In genomic region chr14:99063091-99063490, GRCm38 (mm10) we compare ENCODE assay signal across 25 mouse cellular contexts.
"Had no signal": no experiment of that assay in that cellular context is flagged by ENCODE, and none has a peak within 500 bp of the region (broad histone marks: within the 10 kb centered on the region; RNA-seq: fewer than 3 reads in every experiment).

No protein-coding gene starts in this region.

- DNase-seq: liver, embryonic 13.5 days; liver, postnatal 0 days; lung, adult 2 months; lung, postnatal 14 days; lung, postnatal 36 days; midbrain, embryonic 14.5 days; retina, postnatal 1 day; right cerebral cortex, adult 18-20 months; right cerebral cortex, postnatal 25 days; spleen, adult 18-20 months; thymus, adult 2 months; thymus, postnatal 25 days; thymus, postnatal 4 days had no signal

- ATAC-seq: liver, postnatal 0 days; lung, postnatal 0 days had no signal

- H3K4me3 ChIP-seq: liver, embryonic 13.5 days; liver, embryonic 15.5 days; lung, embryonic 15.5 days; megakaryocyte, embryonic 14.5 days; midbrain, embryonic 10.5 days; midbrain, embryonic 12.5 days; myocyte; neural tube, embryonic 13.5 days; neural tube, embryonic 15.5 days; stomach, embryonic 15.5 days had no signal

- H3K27ac ChIP-seq: liver, embryonic 13.5 days; liver, embryonic 15.5 days; lung, embryonic 15.5 days; macrophage; midbrain, embryonic 10.5 days; midbrain, embryonic 12.5 days; neural tube, embryonic 13.5 days; neural tube, embryonic 15.5 days; stomach, embryonic 15.5 days; stomach, postnatal 0 days had no signal

- H3K9ac ChIP-seq: liver, embryonic 13.5 days; liver, embryonic 15.5 days; liver, postnatal 0 days; lung, embryonic 15.5 days; midbrain, embryonic 12.5 days; neural tube, embryonic 13.5 days; neural tube, embryonic 15.5 days; stomach, embryonic 15.5 days had no signal

- H3K4me1 ChIP-seq: liver, embryonic 13.5 days; liver, embryonic 15.5 days; lung, embryonic 15.5 days; midbrain, embryonic 10.5 days; midbrain, embryonic 12.5 days; neural tube, embryonic 13.5 days; neural tube, embryonic 15.5 days; stomach, embryonic 15.5 days had no signal

- H3K9me3 ChIP-seq: liver, embryonic 13.5 days; liver, embryonic 15.5 days; lung, embryonic 15.5 days; megakaryocyte, embryonic 14.5 days; midbrain, embryonic 10.5 days; midbrain, embryonic 12.5 days; neural tube, embryonic 13.5 days; neural tube, embryonic 15.5 days; stomach, embryonic 15.5 days had no signal

- H3K4me2 ChIP-seq: liver, embryonic 13.5 days; liver, embryonic 15.5 days; lung, embryonic 15.5 days; midbrain, embryonic 12.5 days; neural tube, embryonic 13.5 days; neural tube, embryonic 15.5 days; stomach, embryonic 15.5 days had no signal

- H3K27me3 ChIP-seq: liver, embryonic 13.5 days; liver, embryonic 15.5 days; lung, embryonic 15.5 days; megakaryocyte, embryonic 14.5 days; midbrain, embryonic 12.5 days; neural tube, embryonic 13.5 days; neural tube, embryonic 15.5 days; stomach, embryonic 15.5 days had no signal
